Mouse (Mus musculus) ovary, postnatal 36 days (tissue): ENCODE measurements around the gene Gm14305.
A peak's percentile ranks its signal among the peaks of the same experiment; 100 is the strongest.
"Not testable (repeated sequence)": the region's sequence is repeated elsewhere in the genome, so short reads cannot be mapped to it uniquely, and the experiment has no call there.

Experiments
- DNase-seq: peaks from one replicate; pipeline ENCODE4 v3.0.0; 2022; ENCODE audit warnings: low spot score, mixed read lengths

Gene Gm14305

DNA sequence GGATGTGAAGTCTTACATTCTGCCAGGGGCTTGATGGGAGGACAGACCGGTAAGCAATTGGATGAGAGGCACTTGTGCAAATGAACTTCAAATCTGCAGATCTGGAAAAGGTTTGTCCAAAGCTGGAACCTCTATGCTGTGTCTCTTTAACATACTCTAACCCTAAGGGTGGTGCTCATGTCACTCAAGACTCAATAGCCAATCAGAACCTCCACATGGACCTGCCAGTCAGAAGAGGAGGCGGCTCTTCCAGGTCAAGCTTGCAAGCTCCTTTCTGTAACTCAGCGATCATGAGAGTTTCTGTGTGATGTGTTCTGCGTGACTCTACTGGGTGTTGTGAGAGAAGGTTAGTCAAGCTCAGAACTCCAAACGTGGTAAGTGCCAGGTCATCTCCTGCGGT, at the start of gene Gm14305:
Gm14305 (plus strand) TSS at position 278 of the 400 bp plus-strand sequence.
- peak; percentile 9 for DNase-seq

DNA sequence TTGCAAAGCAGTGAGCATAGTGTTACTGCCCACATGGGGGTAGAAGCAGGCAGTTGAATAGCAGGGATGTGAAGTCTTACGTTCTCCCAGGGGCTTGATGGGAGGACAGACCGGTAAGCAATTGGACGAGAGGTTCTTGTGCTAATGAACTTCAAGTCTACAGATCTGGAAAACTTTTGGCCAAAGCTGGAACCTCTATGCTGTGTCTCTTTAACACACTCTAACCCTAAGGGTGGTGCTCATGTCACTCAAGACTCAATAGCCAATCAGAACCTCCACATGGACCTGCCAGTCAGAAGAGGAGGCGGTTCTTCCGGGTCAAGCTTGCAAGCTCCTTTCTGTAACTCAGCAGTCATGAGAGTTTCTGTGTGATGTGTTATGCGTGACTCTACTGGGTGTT, 37.9 kb upstream of the Gm14305 start, which contains the start of gene Zfp973:
Zfp973 (plus strand) TSS at position 301 of the 400 bp plus-strand sequence.
- not testable (repeated sequence) for DNase-seq
